Mouse (Mus musculus): ENCODE results near the gene Ran.
A peak's percentile ranks its signal among the peaks of the same experiment; 100 is the strongest.

The Ran gene

DNA sequence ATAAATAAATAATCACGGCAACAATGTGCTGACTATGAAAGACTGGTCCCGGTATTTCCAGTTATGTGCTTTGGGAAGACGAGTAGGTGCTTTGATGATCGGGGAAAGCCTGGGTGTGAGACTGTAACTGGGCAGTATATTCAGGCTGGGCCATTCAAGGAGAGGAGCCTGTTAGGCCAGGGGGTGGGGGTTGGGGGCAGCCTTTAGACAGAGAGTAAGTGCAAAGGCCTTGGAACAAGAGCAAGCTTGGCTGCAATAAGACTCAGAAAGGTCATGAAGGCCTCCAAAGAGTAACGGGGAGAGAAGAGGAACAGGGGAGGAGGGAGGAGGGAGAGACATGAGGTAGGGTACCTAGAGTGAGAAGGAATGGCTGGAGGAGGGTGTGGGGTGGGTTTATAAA is 4.3 kb upstream of the Ran start:
- DNase-seq (ENCODE audit: low spot score): no peak

- no peak for DNase-seq (ENCODE audit: low spot score)
These were observed 3.5 kb upstream of the Ran start for GRCm38 (mm10) chr5:129016370-129016769.

DNA sequence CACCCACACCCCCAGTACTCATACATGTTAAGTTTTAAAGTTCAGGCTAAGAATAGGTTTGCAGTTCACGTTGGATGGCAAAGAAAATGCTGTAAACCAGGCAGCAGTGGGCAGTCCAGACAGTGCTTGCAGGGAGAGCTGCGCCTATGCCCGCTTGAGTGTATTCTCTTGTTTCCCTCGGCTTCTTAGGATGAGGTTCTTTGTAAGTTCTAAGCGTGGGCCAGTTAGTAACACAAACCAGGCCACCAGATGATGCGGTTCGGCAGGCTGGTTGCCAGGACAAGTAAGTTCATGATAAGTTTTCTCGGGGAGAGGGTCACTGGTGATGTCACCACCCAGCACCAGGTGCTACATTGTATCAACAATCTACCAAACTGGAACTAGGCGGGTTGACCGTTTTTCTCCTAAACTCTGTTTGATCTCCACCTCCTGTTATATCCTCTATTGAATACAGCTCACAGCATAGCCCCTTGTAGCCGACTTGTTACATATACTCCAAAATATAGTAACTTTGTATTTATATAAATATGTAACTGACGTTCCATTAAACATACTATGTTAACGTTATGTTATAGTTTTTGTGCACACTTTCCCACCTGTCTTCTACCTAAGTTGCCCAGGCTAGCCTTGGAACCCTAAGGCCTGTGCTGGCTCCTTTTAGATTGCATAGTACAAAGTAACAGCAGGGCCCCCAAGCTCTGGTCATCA is 933 bp upstream of the Ran start:
- no peak for DNase-seq (ENCODE audit: low spot score)

DNA sequence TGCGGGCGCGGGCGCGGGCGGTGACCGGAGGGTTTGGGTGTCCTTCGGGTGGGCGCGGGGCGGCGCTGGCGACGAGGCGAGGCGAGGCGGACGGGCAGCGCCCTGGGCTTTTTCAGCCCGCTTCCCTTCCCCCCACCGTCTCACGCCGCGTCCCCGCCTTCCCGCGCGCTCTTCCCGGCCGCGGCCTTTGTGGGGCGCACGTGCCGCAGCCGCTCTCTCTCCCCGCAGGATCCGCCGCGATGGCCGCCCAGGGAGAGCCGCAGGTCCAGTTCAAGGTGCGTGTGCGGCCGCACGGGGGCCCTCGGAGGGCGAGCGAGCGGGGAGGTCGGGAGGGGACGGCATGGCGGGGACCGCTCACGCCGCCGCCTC is 415 bp downstream of the Ran start:
- no peak for DNase-seq (ENCODE audit: low spot score)

- no peak for DNase-seq (ENCODE audit: low spot score)
These were observed 862 bp downstream of the Ran start for GRCm38 (mm10) chr5:129020731-129021130.

GRCm38 (mm10) chr5:129025048-129025447 is 5.2 kb downstream of the Ran start:
- DNase-seq (ENCODE audit: low spot score): no peak

DNA sequence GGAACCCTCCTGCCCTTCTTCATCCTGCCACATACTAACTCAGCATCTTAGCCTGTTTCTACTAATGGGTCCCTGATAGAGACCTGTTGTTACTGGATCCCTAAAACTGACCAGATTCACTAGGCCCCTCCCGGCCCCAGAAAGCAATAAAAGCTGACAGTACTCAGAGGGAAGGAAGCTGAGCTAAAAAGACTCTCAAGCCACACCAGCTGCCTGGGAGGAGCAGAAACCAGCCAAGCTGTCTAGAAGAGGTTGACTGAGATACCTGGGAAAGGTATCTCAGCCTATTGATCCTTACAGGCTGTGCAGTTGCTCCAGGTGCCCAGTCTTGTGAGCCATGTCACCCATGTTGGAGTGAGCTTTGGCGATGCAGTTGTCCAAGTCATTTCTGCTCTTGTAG is 5.9 kb downstream of the Ran start:
- no peak for DNase-seq (ENCODE audit: low spot score)

DNA sequence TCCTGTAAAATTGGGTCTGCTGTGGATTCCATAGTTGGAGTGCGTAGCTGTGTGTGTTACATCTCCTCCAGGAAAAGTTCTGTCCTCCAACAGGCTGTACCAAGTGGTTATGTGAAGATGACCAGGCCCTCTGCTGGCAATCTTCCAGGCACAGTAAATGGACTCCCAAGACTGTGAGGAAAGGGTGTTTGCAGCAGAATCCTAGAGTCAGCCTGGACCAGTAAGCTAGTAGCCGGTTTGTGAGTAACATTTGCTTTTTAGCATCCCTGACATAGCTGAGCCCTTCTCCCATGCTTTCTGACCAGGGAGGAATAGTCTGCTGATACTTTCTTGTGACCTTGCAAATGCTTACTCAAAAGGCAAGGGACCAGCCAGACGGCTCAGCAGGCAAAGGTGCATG is 6.3 kb downstream of the Ran start:
- DNase-seq (ENCODE audit: low spot score): no peak

DNA sequence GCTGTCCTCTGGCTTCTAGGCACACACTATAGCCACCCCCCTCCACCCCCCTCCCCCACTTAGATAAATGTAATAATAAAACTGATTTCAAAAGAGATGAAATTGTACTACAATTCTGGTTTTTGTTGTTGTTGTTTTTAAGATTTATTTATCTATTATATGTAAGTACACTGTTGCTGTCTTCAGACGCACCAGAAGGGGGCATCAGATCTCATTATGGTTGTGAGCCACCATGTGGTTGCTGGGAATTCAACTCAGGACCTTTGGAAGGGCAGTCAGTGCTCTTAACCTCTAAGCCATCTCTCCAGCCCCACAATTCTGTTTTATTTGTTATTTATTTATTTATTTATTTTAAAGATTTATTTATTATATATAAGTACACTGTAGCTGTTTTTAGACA is 6.8 kb downstream of the Ran start:
- DNase-seq (ENCODE audit: low spot score): no peak

GRCm38 (mm10) chr5:129029131-129029723 is 9.4 kb downstream of the Ran start:
- DNase-seq (ENCODE audit: low spot score): no peak

GRCm38 (mm10) chr5:129036678-129037077 is 16.8 kb downstream of the Ran start:
- DNase-seq (ENCODE audit: low spot score): no peak

- no peak for DNase-seq (ENCODE audit: low spot score)
These were observed 17.9 kb downstream of the Ran start for GRCm38 (mm10) chr5:129037739-129038138.

- no peak for DNase-seq (ENCODE audit: low spot score)
These were observed 26.0 kb downstream of the Ran start for GRCm38 (mm10) chr5:129045641-129046580.

DNA sequence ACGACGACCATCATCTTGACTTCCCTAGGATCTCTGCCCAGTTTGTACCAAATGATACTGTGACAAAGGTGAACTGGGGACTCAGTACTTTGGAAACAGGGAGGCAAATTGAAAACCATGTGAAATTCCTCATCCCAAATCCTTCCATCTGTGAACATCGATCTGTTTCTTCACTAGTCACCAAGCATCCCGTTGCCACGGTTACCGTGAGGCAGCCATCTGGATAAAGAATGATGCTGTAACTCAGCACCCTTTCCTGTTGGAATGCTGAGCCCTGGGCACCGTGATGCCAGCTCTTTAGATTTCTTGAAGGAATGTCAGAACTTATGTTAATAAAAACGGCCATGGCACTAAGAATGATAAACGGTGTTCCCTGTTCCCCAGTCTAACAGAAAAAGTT is 29.5 kb downstream of the Ran start:
- DNase-seq (ENCODE audit: low spot score): no peak

DNA sequence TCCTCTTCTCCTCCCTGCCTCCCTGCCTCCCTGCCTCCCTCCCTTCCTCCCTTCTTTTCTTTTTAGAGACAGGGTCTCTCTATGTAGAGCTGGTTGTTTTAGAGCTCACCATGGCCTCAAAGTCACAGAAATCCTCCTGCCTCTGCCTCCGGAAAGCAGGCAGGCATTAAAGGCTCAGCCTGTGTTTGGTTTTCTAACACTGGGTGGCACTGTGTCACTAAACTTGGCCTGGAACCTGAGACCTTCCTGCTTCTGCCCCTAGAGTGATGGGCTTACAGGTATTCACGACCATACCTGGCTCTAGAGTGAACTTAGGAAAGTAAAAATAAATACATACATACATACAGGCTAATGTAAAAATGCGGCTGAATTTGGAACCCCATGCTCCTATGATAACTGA is 32.0 kb downstream of the Ran start:
- no peak for DNase-seq (ENCODE audit: low spot score)

DNA sequence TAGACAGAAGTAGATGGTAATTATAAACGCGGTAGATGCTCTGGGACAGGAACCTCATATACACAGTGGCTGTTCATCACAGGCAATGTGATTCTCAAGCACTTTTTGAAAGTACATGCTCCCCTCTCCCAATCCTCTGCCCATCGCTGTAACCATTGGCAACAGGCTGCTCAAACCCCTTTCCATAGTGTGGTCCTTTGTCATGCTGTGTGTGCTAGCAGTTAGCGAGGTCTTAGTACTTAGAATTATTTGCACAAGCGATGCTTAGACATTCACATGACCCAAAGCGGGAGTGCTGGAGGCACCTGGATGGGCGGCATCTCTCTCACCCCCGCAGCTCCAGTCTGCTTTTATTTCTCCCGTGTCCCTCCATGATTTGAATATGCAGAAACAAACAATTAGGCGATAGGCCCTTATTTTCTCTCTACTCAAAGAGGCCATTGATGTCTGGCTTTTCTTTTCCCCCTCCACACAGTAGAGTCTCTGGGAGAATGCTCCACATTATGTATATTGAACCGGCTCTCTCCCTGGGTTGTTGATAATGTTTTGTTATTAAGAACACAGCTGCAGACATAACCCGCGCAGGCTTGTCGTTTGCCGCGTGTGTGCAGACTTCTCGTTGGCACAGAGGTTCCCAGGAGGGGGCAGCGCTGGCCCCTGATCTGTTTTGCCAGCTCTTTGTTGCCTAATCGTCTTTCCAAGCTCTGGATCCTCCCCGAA is 32.9 kb downstream of the Ran start:
- DNase-seq (ENCODE audit: low spot score): no peak

GRCm38 (mm10) chr5:129054675-129055284 is 34.9 kb downstream of the Ran start:
- no peak for DNase-seq (ENCODE audit: low spot score)

DNA sequence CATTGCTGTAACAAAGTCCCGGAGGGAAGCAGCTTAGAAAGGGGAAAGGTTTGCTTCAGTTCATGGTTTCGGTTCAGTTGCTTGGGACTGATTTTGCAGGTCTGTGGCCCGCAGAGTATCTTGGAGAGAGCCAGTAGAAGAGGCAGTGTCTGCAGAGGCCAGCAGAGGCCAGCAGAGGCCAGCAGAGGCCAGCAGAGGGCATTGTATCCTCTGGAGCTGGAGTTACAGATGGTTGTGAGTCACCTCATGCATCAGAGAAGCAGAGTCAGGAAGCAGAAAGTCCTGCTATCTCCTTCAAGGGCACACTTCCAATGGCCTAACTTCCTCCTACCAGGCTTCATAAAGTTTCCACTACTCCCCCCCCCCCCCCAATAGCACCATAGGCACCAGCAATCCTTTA is 39.2 kb downstream of the Ran start:
- DNase-seq (ENCODE audit: low spot score): no peak

GRCm38 (mm10) chr5:129061579-129061978 is 41.7 kb downstream of the Ran start:
- DNase-seq (ENCODE audit: low spot score): peak; percentile 54

DNA sequence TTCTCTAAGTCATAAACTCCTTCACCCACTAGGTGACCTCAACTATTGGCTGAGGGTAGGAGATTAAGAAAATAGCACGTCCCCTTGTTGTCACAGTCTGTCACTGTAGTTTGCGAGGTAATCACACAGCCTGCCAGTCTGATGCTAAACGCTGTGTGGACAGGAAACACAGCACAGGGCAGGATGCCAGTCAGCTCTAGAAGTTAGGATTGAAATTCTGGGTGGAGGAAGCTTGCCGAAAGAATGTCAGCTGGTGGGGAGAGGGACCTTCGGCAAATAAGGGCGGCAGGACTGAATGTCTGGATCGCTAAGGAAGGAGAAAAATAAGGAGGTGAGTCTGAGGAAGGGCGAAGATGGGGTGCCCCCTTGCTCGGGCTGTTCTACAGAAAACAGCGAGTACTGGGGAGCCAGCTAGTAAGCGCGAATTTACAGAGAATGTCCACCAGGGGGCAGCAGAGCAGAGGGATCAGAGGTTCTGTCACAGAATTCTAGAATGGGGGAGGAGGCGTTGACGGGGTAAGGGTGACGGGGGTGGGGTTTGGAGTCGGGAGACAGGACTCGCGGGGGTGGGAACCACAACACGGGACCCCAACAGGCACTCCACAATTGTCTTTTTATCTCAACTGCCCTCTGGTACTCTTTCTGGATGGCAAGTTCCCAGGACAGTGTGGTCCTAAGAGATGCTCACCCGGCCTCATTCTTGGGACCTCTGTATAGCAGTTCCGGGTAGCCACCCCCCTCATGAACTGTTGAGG is 43.3 kb downstream of the Ran start:
- peak; percentile 78 for DNase-seq (ENCODE audit: low spot score)

- DNase-seq (ENCODE audit: low spot score): no peak
These were observed 43.9 kb downstream of the Ran start for GRCm38 (mm10) chr5:129063792-129064087.

All from ovary, postnatal 14 days (tissue).